Mouse (Mus musculus): ENCODE data around the gene Uba6. TPM values are rescaled to one million over a fixed set of nuclear protein-coding genes. Genes with fewer than 3 reads are reported as not detected.

Gene Uba6
- polyA plus RNA-seq, 1 experiment from 2014 or later: 15.6 TPM

GRCm38 (mm10) chr5:86128749-86129148 lies 43.9 kb downstream of the Uba6 start:
- 0 out of 2 replicates have a peak, but pooled peaks cover 7% of the 10 kb centered on the region for H3K36me3 ChIP-seq (ENCODE audit: control insufficient read depth, insufficient read depth, low read length)
- H3K27ac ChIP-seq (ENCODE audit: low read length): no peak overlapping the region
- 100% methylated on average over 1 of the region's 1 CpGs for WGBS
- H3K4me2 ChIP-seq (ENCODE audit: low read length): no peak overlapping the region
- no peak overlapping the region for H3K4me3 ChIP-seq (ENCODE audit: low read depth, low read length)
- no peak for ATAC-seq
- no peaks in the 10 kb centered on the region for H3K9me3 ChIP-seq (replicated peaks; ENCODE audit: control insufficient read depth, low read length, poor library complexity, severe bottlenecking)
- no peaks in the 10 kb centered on the region for H3K27me3 ChIP-seq (ENCODE audit: control insufficient read depth, insufficient read depth, low read depth, low read length)
- no peak overlapping the region for H3K9ac ChIP-seq (ENCODE audit: low read depth, low read length)
- H3K4me1 ChIP-seq (ENCODE audit: control insufficient read depth, insufficient read depth, low read length): no peaks in the 10 kb centered on the region

- Histone ChIP-seq H3K4me3 (ENCODE audit: low read depth, low read length) (no peak overlapping the region), H3K4me1 (ENCODE audit: control insufficient read depth, insufficient read depth, low read length) (no peaks in the 10 kb centered on the region), H3K4me2 (ENCODE audit: low read length) (no peak overlapping the region), H3K36me3 (ENCODE audit: control insufficient read depth, insufficient read depth, low read length) (peaks cover 16% of the 10 kb centered on the region; the same call in 1 of the 2 replicates), H3K9ac (ENCODE audit: low read depth, low read length) (no peak overlapping the region), H3K27ac (ENCODE audit: low read length) (no peak overlapping the region), H3K9me3 (replicated peaks; ENCODE audit: control insufficient read depth, low read length, poor library complexity, severe bottlenecking) (no peaks in the 10 kb centered on the region), H3K27me3 (ENCODE audit: control insufficient read depth, insufficient read depth, low read depth, low read length) (no peaks in the 10 kb centered on the region)
- ATAC-seq: no peak
- 93% methylated on average over 9 of the region's 9 CpGs for WGBS
These were observed 54.0 kb downstream of the Uba6 start for GRCm38 (mm10) chr5:86118457-86119094.

DNA sequence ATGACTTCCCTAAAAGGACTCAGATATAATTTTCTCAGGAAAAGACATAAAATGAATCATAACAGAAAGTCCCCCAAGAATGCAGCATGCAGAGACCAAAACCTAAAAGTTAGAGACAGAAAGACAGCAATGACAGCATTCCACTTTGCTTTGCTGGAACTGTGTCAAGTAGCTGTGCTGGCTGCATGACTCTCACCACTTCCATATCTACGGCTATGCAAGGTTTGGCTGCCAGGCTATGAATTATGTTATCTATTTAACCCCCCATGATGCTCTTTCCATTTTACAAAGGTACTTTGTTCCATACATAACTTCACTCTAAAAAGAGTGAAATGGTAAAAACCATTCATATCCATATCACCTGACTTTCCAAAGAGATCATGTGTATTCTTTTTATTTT lies 58.6 kb downstream of the Uba6 start:
- H3K27me3 ChIP-seq (ENCODE audit: control insufficient read depth, insufficient read depth, low read depth, low read length): no peaks in the 10 kb centered on the region
- H3K4me2 ChIP-seq (ENCODE audit: low read length): no peak overlapping the region
- no peaks in the 10 kb centered on the region for H3K9me3 ChIP-seq (replicated peaks; ENCODE audit: control insufficient read depth, low read length, poor library complexity, severe bottlenecking)
- H3K4me3 ChIP-seq (ENCODE audit: low read depth, low read length): no peak overlapping the region
- H3K36me3 ChIP-seq (ENCODE audit: control insufficient read depth, insufficient read depth, low read length): peaks cover 4% of the 10 kb centered on the region; the same call in 1 of the 2 replicates
- no peak overlapping the region for H3K9ac ChIP-seq (ENCODE audit: low read depth, low read length)
- H3K4me1 ChIP-seq (ENCODE audit: control insufficient read depth, insufficient read depth, low read length): no peaks in the 10 kb centered on the region
- no peak for ATAC-seq
- no peak overlapping the region for H3K27ac ChIP-seq (ENCODE audit: low read length)
- WGBS: 83% methylated on average over 1 of the region's 1 CpGs

GRCm38 (mm10) chr5:86113037-86113436 lies 59.6 kb downstream of the Uba6 start:
- no peak for ATAC-seq
- no peak overlapping the region for H3K4me2 ChIP-seq (ENCODE audit: low read length)
- peaks cover 4% of the 10 kb centered on the region; the same call in 1 of the 2 replicates for H3K36me3 ChIP-seq (ENCODE audit: control insufficient read depth, insufficient read depth, low read length)
- H3K27me3 ChIP-seq (ENCODE audit: control insufficient read depth, insufficient read depth, low read depth, low read length): no peaks in the 10 kb centered on the region
- no peak overlapping the region for H3K27ac ChIP-seq (ENCODE audit: low read length)
- H3K9ac ChIP-seq (ENCODE audit: low read depth, low read length): no peak overlapping the region
- no peaks in the 10 kb centered on the region for H3K4me1 ChIP-seq (ENCODE audit: control insufficient read depth, insufficient read depth, low read length)
- no peaks in the 10 kb centered on the region for H3K9me3 ChIP-seq (replicated peaks; ENCODE audit: control insufficient read depth, low read length, poor library complexity, severe bottlenecking)
- 92% methylated on average over 2 of the region's 2 CpGs for WGBS
- H3K4me3 ChIP-seq (ENCODE audit: low read depth, low read length): no peak overlapping the region

GRCm38 (mm10) chr5:86111074-86111473 lies 61.5 kb downstream of the Uba6 start:
- H3K9ac ChIP-seq (ENCODE audit: low read depth, low read length): no peak overlapping the region
- peaks cover 2% of the 10 kb centered on the region; the same call in 1 of the 2 replicates for H3K36me3 ChIP-seq (ENCODE audit: control insufficient read depth, insufficient read depth, low read length)
- H3K4me2 ChIP-seq (ENCODE audit: low read length): no peak overlapping the region
- 97% methylated on average over 1 of the region's 1 CpGs for WGBS
- ATAC-seq: no peak
- H3K4me1 ChIP-seq (ENCODE audit: control insufficient read depth, insufficient read depth, low read length): no peaks in the 10 kb centered on the region
- no peaks in the 10 kb centered on the region for H3K27me3 ChIP-seq (ENCODE audit: control insufficient read depth, insufficient read depth, low read depth, low read length)
- no peaks in the 10 kb centered on the region for H3K9me3 ChIP-seq (replicated peaks; ENCODE audit: control insufficient read depth, low read length, poor library complexity, severe bottlenecking)
- H3K27ac ChIP-seq (ENCODE audit: low read length): no peak overlapping the region
- H3K4me3 ChIP-seq (ENCODE audit: low read depth, low read length): no peak overlapping the region

- WGBS: 83% methylated on average over 2 of the region's 2 CpGs
- Histone ChIP-seq H3K36me3 (ENCODE audit: control insufficient read depth, insufficient read depth, low read length) (peaks cover 2% of the 10 kb centered on the region), H3K27me3 (ENCODE audit: control insufficient read depth, insufficient read depth, low read depth, low read length) (no peaks in the 10 kb centered on the region), H3K4me1 (ENCODE audit: control insufficient read depth, insufficient read depth, low read length) (no peaks in the 10 kb centered on the region), H3K4me3 (ENCODE audit: low read depth, low read length) (no peak overlapping the region), H3K9me3 (replicated peaks; ENCODE audit: control insufficient read depth, low read length, poor library complexity, severe bottlenecking) (no peaks in the 10 kb centered on the region), H3K9ac (ENCODE audit: low read depth, low read length) (no peak overlapping the region), H3K27ac (ENCODE audit: low read length) (no peak overlapping the region), H3K4me2 (ENCODE audit: low read length) (no peak overlapping the region)
- no peak for ATAC-seq
These were observed 66.0 kb downstream of the Uba6 start for GRCm38 (mm10) chr5:86106610-86107009.

- ATAC-seq: peak; percentile 51; the same call in 1 of the 2 replicates
- Histone ChIP-seq H3K27me3 (ENCODE audit: control insufficient read depth, insufficient read depth, low read depth, low read length) (no peaks in the 10 kb centered on the region), H3K4me3 (ENCODE audit: low read depth, low read length) (no peak overlapping the region), H3K4me2 (ENCODE audit: low read length) (no peak overlapping the region), H3K27ac (ENCODE audit: low read length) (no peak overlapping the region), H3K36me3 (ENCODE audit: control insufficient read depth, insufficient read depth, low read length) (no peaks in the 10 kb centered on the region; the same call in 1 of the 2 replicates), H3K9me3 (replicated peaks; ENCODE audit: control insufficient read depth, low read length, poor library complexity, severe bottlenecking) (no peaks in the 10 kb centered on the region), H3K4me1 (ENCODE audit: control insufficient read depth, insufficient read depth, low read length) (no peaks in the 10 kb centered on the region), H3K9ac (ENCODE audit: low read depth, low read length) (no peak overlapping the region)
- WGBS: 97% methylated on average over 2 of the region's 2 CpGs
These were observed 70.4 kb downstream of the Uba6 start for GRCm38 (mm10) chr5:86102176-86102575.

GRCm38 (mm10) chr5:86100621-86101020 lies 72.0 kb downstream of the Uba6 start:
- Histone ChIP-seq H3K27ac (ENCODE audit: low read length) (no peak overlapping the region), H3K4me3 (ENCODE audit: low read depth, low read length) (no peak overlapping the region), H3K4me1 (ENCODE audit: control insufficient read depth, insufficient read depth, low read length) (no peaks in the 10 kb centered on the region), H3K4me2 (ENCODE audit: low read length) (no peak overlapping the region), H3K36me3 (ENCODE audit: control insufficient read depth, insufficient read depth, low read length) (no peaks in the 10 kb centered on the region; the same call in 1 of the 2 replicates), H3K9ac (ENCODE audit: low read depth, low read length) (no peak overlapping the region), H3K9me3 (replicated peaks; ENCODE audit: control insufficient read depth, low read length, poor library complexity, severe bottlenecking) (no peaks in the 10 kb centered on the region), H3K27me3 (ENCODE audit: control insufficient read depth, insufficient read depth, low read depth, low read length) (no peaks in the 10 kb centered on the region)
- no peak for ATAC-seq
- 85% methylated on average over 3 of the region's 3 CpGs for WGBS

DNA sequence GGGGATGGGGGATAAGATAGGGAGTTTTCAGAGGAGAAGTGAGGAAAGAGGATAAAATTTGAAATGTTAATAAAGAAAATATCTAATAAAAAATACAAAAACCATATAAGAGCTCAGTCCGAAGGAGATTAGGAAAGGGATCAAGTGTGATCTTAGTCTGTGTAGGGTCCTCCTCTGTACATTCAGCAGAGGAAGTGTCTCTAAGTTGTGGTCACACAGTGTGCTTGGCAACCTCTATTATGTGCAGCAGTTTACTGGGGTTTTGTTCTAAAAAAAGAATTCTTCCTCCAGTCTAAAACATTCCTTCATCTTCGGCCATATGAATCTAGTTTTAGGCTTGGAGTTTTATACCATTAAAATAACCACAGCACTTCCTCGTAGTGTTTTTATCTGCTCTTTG lies 73.6 kb downstream of the Uba6 start:
- no peak overlapping the region for H3K4me2 ChIP-seq (ENCODE audit: low read length)
- ATAC-seq: no peak
- H3K9me3 ChIP-seq (replicated peaks; ENCODE audit: control insufficient read depth, low read length, poor library complexity, severe bottlenecking): no peaks in the 10 kb centered on the region
- H3K27me3 ChIP-seq (ENCODE audit: control insufficient read depth, insufficient read depth, low read depth, low read length): no peaks in the 10 kb centered on the region
- no peak overlapping the region for H3K9ac ChIP-seq (ENCODE audit: low read depth, low read length)
- no peak overlapping the region for H3K4me3 ChIP-seq (ENCODE audit: low read depth, low read length)
- no peaks in the 10 kb centered on the region for H3K4me1 ChIP-seq (ENCODE audit: control insufficient read depth, insufficient read depth, low read length)
- WGBS: 85% methylated on average over 3 of the region's 3 CpGs
- no peak overlapping the region for H3K27ac ChIP-seq (ENCODE audit: low read length)
- no peaks in the 10 kb centered on the region; the same call in 1 of the 2 replicates for H3K36me3 ChIP-seq (ENCODE audit: control insufficient read depth, insufficient read depth, low read length)

All from midbrain, embryonic 16.5 days (tissue).